Mouse (Mus musculus): ENCODE results near the gene Dock7. TPM values are rescaled to one million over a fixed set of nuclear protein-coding genes. Genes with fewer than 3 reads are reported as not detected.

The Dock7 gene
- polyA plus RNA-seq, 1 experiment from 2014 or later = 73.6 TPM

GRCm38 (mm10) chr4:99141578-99141977 lies 20.9 kb upstream of the Dock7 start:
- no peak overlapping the region for H3K27ac ChIP-seq
- H3K4me2 ChIP-seq = no peak overlapping the region
- H3K4me1 ChIP-seq (replicated peaks) = no peaks in the 10 kb centered on the region
- H3K36me3 ChIP-seq = no peaks in the 10 kb centered on the region
- H3K9ac ChIP-seq = no peak overlapping the region
- no peaks in the 10 kb centered on the region for H3K27me3 ChIP-seq
- H3K9me3 ChIP-seq = no peaks in the 10 kb centered on the region
- no peak for ATAC-seq (ENCODE audit: low FRiP score)
- 89% methylated on average over 3 of the region's 3 CpGs for WGBS
- H3K4me3 ChIP-seq = no peak overlapping the region

GRCm38 (mm10) chr4:99141171-99141570 lies 20.5 kb upstream of the Dock7 start:
- Histone ChIP-seq H3K4me3 (no peak overlapping the region), H3K4me1 (replicated peaks) (no peaks in the 10 kb centered on the region), H3K9ac (no peak overlapping the region), H3K27me3 (no peaks in the 10 kb centered on the region), H3K9me3 (no peaks in the 10 kb centered on the region), H3K4me2 (no peak overlapping the region), H3K36me3 (no peaks in the 10 kb centered on the region), H3K27ac (no peak overlapping the region)
- WGBS = 82% methylated on average over 1 of the region's 1 CpGs
- no peak for ATAC-seq (ENCODE audit: low FRiP score)

- Histone ChIP-seq H3K9me3 (no peaks in the 10 kb centered on the region), H3K4me1 (replicated peaks) (no peaks in the 10 kb centered on the region), H3K27ac (no peak overlapping the region), H3K4me3 (no peak overlapping the region), H3K27me3 (no peaks in the 10 kb centered on the region), H3K4me2 (no peak overlapping the region), H3K9ac (no peak overlapping the region), H3K36me3 (no peaks in the 10 kb centered on the region)
- 90% methylated on average over 8 of the region's 8 CpGs for WGBS
- ATAC-seq (ENCODE audit: low FRiP score) = no peak
Measured at GRCm38 (mm10) chr4:99137986-99138641, 17.4 kb upstream of the Dock7 start.

- Histone ChIP-seq H3K9ac (no peak overlapping the region), H3K27ac (no peak overlapping the region), H3K36me3 (no peaks in the 10 kb centered on the region), H3K4me1 (replicated peaks) (no peaks in the 10 kb centered on the region), H3K27me3 (no peaks in the 10 kb centered on the region), H3K9me3 (no peaks in the 10 kb centered on the region), H3K4me2 (no peak overlapping the region), H3K4me3 (no peak overlapping the region)
- 66% methylated on average over 3 of the region's 3 CpGs for whole genome bisulfite sequencing
- ATAC-seq (ENCODE audit: low FRiP score) = no peak
Measured at GRCm38 (mm10) chr4:99134522-99134921, 13.8 kb upstream of the Dock7 start.

GRCm38 (mm10) chr4:99133326-99133725 lies 12.6 kb upstream of the Dock7 start:
- no peak overlapping the region for H3K4me2 ChIP-seq
- no peak overlapping the region for H3K4me3 ChIP-seq

GRCm38 (mm10) chr4:99132686-99133085 lies 12.0 kb upstream of the Dock7 start:
- Histone ChIP-seq H3K4me1 (replicated peaks) (no peaks in the 10 kb centered on the region), H3K27ac (no peak overlapping the region), H3K27me3 (no peaks in the 10 kb centered on the region), H3K9me3 (no peaks in the 10 kb centered on the region), H3K36me3 (no peaks in the 10 kb centered on the region), H3K4me3 (no peak overlapping the region), H3K4me2 (no peak overlapping the region), H3K9ac (no peak overlapping the region)
- 65% methylated on average over 6 of the region's 6 CpGs for WGBS
- ATAC-seq (ENCODE audit: low FRiP score) = no peak

More at GRCm38 (mm10) chr4:99133326-99133725, 12.6 kb upstream of the Dock7 start:
- no peak for ATAC-seq (ENCODE audit: low FRiP score)
- no peaks in the 10 kb centered on the region for H3K9me3 ChIP-seq
- H3K27me3 ChIP-seq = no peaks in the 10 kb centered on the region
- no peaks in the 10 kb centered on the region for H3K36me3 ChIP-seq
- WGBS = 93% methylated on average over 8 of the region's 8 CpGs
- H3K4me1 ChIP-seq (replicated peaks) = no peaks in the 10 kb centered on the region
- no peak overlapping the region for H3K9ac ChIP-seq
- H3K27ac ChIP-seq = no peak overlapping the region

GRCm38 (mm10) chr4:99131227-99131653 lies 10.5 kb upstream of the Dock7 start:
- Histone ChIP-seq H3K4me1 (replicated peaks) (no peaks in the 10 kb centered on the region), H3K4me2 (no peak overlapping the region)
- 90% methylated on average over 9 of the region's 9 CpGs for WGBS

GRCm38 (mm10) chr4:99123546-99123945 lies 2.8 kb upstream of the Dock7 start:
- no peak overlapping the region for H3K4me3 ChIP-seq
- ATAC-seq (ENCODE audit: low FRiP score) = no peak
- 47% methylated on average over 3 of the region's 3 CpGs for WGBS
- H3K27ac ChIP-seq = no peak overlapping the region
- no peak overlapping the region for H3K4me2 ChIP-seq
- no peaks in the 10 kb centered on the region for H3K36me3 ChIP-seq
- no peaks in the 10 kb centered on the region for H3K27me3 ChIP-seq
- H3K4me1 ChIP-seq (replicated peaks) = peaks cover 23% of the 10 kb centered on the region
- no peaks in the 10 kb centered on the region for H3K9me3 ChIP-seq
- H3K9ac ChIP-seq = no peak overlapping the region

More at GRCm38 (mm10) chr4:99131227-99131653, 10.5 kb upstream of the Dock7 start:
- Histone ChIP-seq H3K36me3 (no peaks in the 10 kb centered on the region), H3K27ac (no peak overlapping the region), H3K27me3 (no peaks in the 10 kb centered on the region), H3K9ac (no peak overlapping the region), H3K4me3 (no peak overlapping the region), H3K9me3 (no peaks in the 10 kb centered on the region)
- ATAC-seq (ENCODE audit: low FRiP score) = no peak

GRCm38 (mm10) chr4:99122786-99123185 lies 2.1 kb upstream of the Dock7 start:
- H3K4me1 ChIP-seq (replicated peaks) = peaks cover 31% of the 10 kb centered on the region
- H3K9me3 ChIP-seq = no peaks in the 10 kb centered on the region
- WGBS = 89% methylated on average over 1 of the region's 1 CpGs
- H3K27me3 ChIP-seq = no peaks in the 10 kb centered on the region
- no peak overlapping the region for H3K9ac ChIP-seq
- no peak overlapping the region for H3K27ac ChIP-seq
- H3K4me2 ChIP-seq = no peak overlapping the region
- no peak overlapping the region for H3K4me3 ChIP-seq
- ATAC-seq (ENCODE audit: low FRiP score) = no peak
- no peaks in the 10 kb centered on the region for H3K36me3 ChIP-seq

GRCm38 (mm10) chr4:99122047-99122446 lies 1.3 kb upstream of the Dock7 start:
- no peak for ATAC-seq (ENCODE audit: low FRiP score)
- Histone ChIP-seq H3K4me2 (peak overlapping the region; percentile 60), H3K9me3 (no peaks in the 10 kb centered on the region), H3K9ac (peak overlapping the region; percentile 99; the same call in 1 of the 2 replicates), H3K4me1 (replicated peaks) (peaks cover 38% of the 10 kb centered on the region), H3K27me3 (no peaks in the 10 kb centered on the region), H3K4me3 (no peak overlapping the region), H3K27ac (peak overlapping the region; percentile 96; the same call in 1 of the 2 replicates), H3K36me3 (no peaks in the 10 kb centered on the region)
- WGBS = 75% methylated on average over 3 of the region's 3 CpGs

GRCm38 (mm10) chr4:99121123-99121755 lies 524 bp upstream of the Dock7 start:
- H3K4me1 ChIP-seq (replicated peaks) = peaks cover 46% of the 10 kb centered on the region
- peak; percentile 57 for ATAC-seq (ENCODE audit: low FRiP score)
- peak overlapping the region; percentile 95 for H3K4me3 ChIP-seq
- 1% methylated on average over 17 of the region's 17 CpGs for WGBS
- H3K36me3 ChIP-seq = no peaks in the 10 kb centered on the region
- H3K9me3 ChIP-seq = no peaks in the 10 kb centered on the region
- H3K4me2 ChIP-seq = peak overlapping the region; percentile 60
- peak overlapping the region; percentile 99 for H3K9ac ChIP-seq
- peak overlapping the region; percentile 96 for H3K27ac ChIP-seq
- H3K27me3 ChIP-seq = no peaks in the 10 kb centered on the region

GRCm38 (mm10) chr4:99119051-99119450 lies 1.7 kb downstream of the Dock7 start:
- Histone ChIP-seq H3K9ac (peak overlapping the region; percentile 53), H3K4me1 (replicated peaks) (peaks cover 52% of the 10 kb centered on the region)

GRCm38 (mm10) chr4:99115797-99116196 lies 4.9 kb downstream of the Dock7 start:
- 84% methylated on average over 9 of the region's 9 CpGs for WGBS
- Histone ChIP-seq H3K27me3 (no peaks in the 10 kb centered on the region), H3K4me3 (no peak overlapping the region), H3K9me3 (no peaks in the 10 kb centered on the region), H3K4me1 (replicated peaks) (peaks cover 53% of the 10 kb centered on the region), H3K36me3 (no peaks in the 10 kb centered on the region), H3K27ac (no peak overlapping the region), H3K9ac (0 out of 2 replicates have a peak overlapping the region, but pooled peaks have one; percentile 3), H3K4me2 (no peak overlapping the region)
- ATAC-seq (ENCODE audit: low FRiP score) = no peak

More at GRCm38 (mm10) chr4:99119051-99119450, 1.7 kb downstream of the Dock7 start:
- H3K4me2 ChIP-seq = peak overlapping the region; percentile 60
- H3K36me3 ChIP-seq = no peaks in the 10 kb centered on the region
- H3K27ac ChIP-seq = no peak overlapping the region
- WGBS = 56% methylated on average over 5 of the region's 5 CpGs
- no peak for ATAC-seq (ENCODE audit: low FRiP score)
- no peaks in the 10 kb centered on the region for H3K27me3 ChIP-seq
- H3K9me3 ChIP-seq = no peaks in the 10 kb centered on the region
- peak overlapping the region; percentile 95 for H3K4me3 ChIP-seq

All from hindbrain, embryonic 13.5 days (tissue).